Mouse (Mus musculus) embryonic facial prominence, embryonic 15.5 days (tissue): ENCODE results near the gene Qrfp. TPM values are rescaled to one million over a fixed set of nuclear protein-coding genes. Genes with fewer than 3 reads are reported as not detected.

ENCODE experiments used
- ATAC-seq: fragments of 200-750 bp; cut with Nextera tagmentation; 2 replicates; pipeline ENCODE4 v1.8.0; 2017; ENCODE audit warnings: low read depth, moderate TSS enrichment; ENCODE audit not compliant: insufficient number of reproducible peaks, low FRiP score, low TSS enrichment
- H3K27ac ChIP-seq: fragments of 300-500 bp; sonication (generic); replicated peaks from 2 replicates; pipeline ENCODE4 v1.5.1; 2015; ENCODE audit warnings: mild to moderate bottlenecking, inconsistent platforms
- H3K27me3 ChIP-seq: fragments of 300-500 bp; sonication (generic); 2 replicates; pipeline ENCODE4 v1.6.1; 2015; ENCODE audit warnings: inconsistent platforms
- H3K36me3 ChIP-seq: fragments of 300-500 bp; sonication (generic); 2 replicates; pipeline ENCODE4 v1.6.1; 2015; ENCODE audit warnings: mild to moderate bottlenecking, inconsistent platforms
- H3K4me1 ChIP-seq: fragments of 300-500 bp; sonication (generic); 2 replicates; pipeline ENCODE4 v1.6.1; 2015; ENCODE audit warnings: inconsistent platforms
- H3K4me2 ChIP-seq: fragments of 300-500 bp; sonication (generic); replicated peaks from 2 replicates; pipeline ENCODE4 v1.6.1; 2015; ENCODE audit warnings: mild to moderate bottlenecking, inconsistent platforms
- H3K4me3 ChIP-seq: fragments of 300-500 bp; sonication (generic); replicated peaks from 2 replicates; pipeline ENCODE4 v1.5.1; 2015; ENCODE audit warnings: mild to moderate bottlenecking, inconsistent platforms
- H3K9ac ChIP-seq: fragments of 300-500 bp; sonication (generic); 2 replicates; pipeline ENCODE4 v1.6.1; 2015; ENCODE audit warnings: inconsistent platforms
- H3K9me3 ChIP-seq: fragments of 300-500 bp; sonication (generic); replicated peaks from 2 replicates; pipeline ENCODE4 v1.6.1; 2016; ENCODE audit warnings: inconsistent platforms
- WGBS: fragments of 180-500 bp; shearing (Covaris S2); methylation state at CpG from one replicate; pipeline ENCODE4 v1.1.7; 2015; 5-methylcytosine and 5-hydroxymethylcytosine counted together
- polyA plus RNA-seq: library from polyadenylated mRNA; unstranded; fragments of >200 nt; fragmentation: Nextera tagmentation; extraction: Ambion mirVana; gene quantifications from 2 replicates; pipeline ENCODE4 v1.2.1, GENCODE M21; 2015

Qrfp gene
- 0.07 TPM in 1 of 2 replicates, not detected in the other for polyA plus RNA-seq

DNA sequence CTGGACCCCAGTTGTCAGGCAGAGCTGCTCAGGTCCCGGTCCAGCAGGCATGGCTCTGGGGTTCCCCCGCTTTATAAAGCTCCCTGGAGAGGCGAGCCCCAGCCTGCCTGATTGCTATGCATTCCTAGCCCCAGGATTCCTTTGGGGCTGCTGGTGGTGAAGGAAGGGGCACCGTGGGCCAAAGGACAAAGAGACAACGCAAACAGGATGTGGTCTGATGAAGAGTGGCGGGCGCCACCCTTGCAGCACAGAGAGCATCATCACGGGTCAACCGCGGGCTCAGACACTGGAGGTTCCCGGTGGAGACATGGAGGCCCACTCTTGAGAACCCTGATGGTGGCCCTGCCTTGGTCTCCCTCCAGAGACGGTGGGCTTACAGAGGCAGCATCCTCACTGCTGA, at the start of gene Qrfp:
TSS of gene Qrfp (minus strand) at position 137 of the 400 bp plus-strand sequence.
- Histone ChIP-seq H3K9ac (no peak within 1 kb of the TSS), H3K9me3 (no peaks in the 10 kb centered on the region), H3K4me2 (0 out of 2 replicates have a peak within 1 kb of the TSS, but pooled peaks have one; percentile 15), H3K36me3 (no peaks in the 10 kb centered on the region), H3K27me3 (no peaks in the 10 kb centered on the region), H3K4me1 (peaks cover 24% of the 10 kb centered on the region), H3K27ac (no peak within 1 kb of the TSS), H3K4me3 (no peak within 1 kb of the TSS)
- 38% methylated on average over 12 of the region's 12 CpGs for WGBS
- ATAC-seq, result no peak

DNA sequence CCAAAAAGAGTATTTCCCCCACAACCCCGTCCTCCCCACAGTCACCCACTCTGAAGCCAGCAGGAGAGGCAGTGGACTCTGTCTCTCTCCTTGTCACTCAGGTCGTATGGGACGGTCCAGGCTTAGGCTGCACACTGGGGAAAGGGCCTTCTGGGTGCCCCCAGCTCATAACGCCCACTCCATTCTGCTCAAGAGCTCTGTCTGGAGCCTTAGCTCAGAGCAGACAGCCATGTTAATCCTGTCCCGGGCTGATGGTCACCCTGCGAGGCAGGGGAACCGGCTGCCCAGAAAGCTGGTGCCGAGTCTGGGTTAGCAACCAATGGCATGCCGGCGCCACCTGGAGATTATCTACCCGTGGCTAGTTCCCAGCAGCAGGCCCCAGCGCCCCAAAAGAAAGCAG, 48.1 kb upstream of the Qrfp start:
- no peak overlapping the region for H3K27ac ChIP-seq
- peaks cover 21% of the 10 kb centered on the region for H3K4me1 ChIP-seq
- H3K36me3 ChIP-seq, result no peaks in the 10 kb centered on the region
- no peaks in the 10 kb centered on the region for H3K9me3 ChIP-seq
- WGBS, result 25% methylated on average over 12 of the region's 12 CpGs
- no peak overlapping the region for H3K9ac ChIP-seq
- no peak for ATAC-seq
- no peak overlapping the region for H3K4me2 ChIP-seq
- no peaks in the 10 kb centered on the region; the same call in 1 of the 2 replicates for H3K27me3 ChIP-seq
- no peak overlapping the region for H3K4me3 ChIP-seq

DNA sequence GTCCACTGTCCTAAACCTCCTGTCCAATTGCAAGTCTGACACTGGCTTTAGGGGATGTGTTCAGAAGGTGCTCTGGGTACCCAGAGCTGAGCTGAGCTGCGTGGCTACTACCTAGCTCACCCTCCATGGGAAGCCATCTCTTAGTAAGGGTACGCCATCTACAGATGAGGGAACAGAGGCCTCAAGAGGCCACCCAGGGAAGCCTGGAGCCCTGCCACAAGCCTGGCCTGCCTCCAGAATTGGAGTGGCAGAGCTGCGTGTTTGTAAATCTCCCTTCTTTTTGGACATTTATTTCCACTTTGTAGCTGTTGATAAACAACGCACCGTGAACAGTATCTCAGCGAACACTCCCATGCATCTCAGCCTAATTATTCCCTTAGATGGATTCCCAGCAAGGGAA, 46.8 kb upstream of the Qrfp start:
- H3K27ac ChIP-seq, result no peak overlapping the region
- H3K4me2 ChIP-seq, result no peak overlapping the region
- WGBS, result 56% methylated on average over 6 of the region's 6 CpGs
- H3K36me3 ChIP-seq, result no peaks in the 10 kb centered on the region
- peaks cover 1% of the 10 kb centered on the region; the same call in 1 of the 2 replicates for H3K27me3 ChIP-seq
- no peaks in the 10 kb centered on the region for H3K9me3 ChIP-seq
- no peak overlapping the region for H3K9ac ChIP-seq
- H3K4me3 ChIP-seq, result no peak overlapping the region
- peaks cover 21% of the 10 kb centered on the region for H3K4me1 ChIP-seq
- ATAC-seq, result no peak

DNA sequence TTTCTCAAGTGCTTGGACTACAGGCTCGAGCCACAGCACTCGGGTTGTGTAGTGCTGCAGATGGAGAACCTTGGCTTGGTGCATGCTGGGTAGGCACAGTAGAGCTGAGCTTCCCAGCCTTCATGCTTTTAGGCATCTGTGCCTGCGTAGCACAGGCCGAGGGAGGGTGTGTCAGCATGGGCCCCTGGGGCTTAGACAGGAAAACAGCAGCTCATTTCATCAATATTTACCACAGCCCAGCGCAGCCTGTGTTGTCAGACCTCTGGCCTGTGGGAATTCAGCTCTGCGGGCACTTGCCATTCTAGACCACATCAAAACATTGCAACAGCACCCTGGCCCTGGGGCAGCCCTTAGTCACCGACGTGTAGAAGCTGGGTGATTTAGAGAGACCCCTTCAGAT, 45.6 kb upstream of the Qrfp start:
- Histone ChIP-seq H3K36me3 (no peaks in the 10 kb centered on the region), H3K27ac (no peak overlapping the region), H3K4me2 (no peak overlapping the region), H3K9me3 (no peaks in the 10 kb centered on the region), H3K4me3 (no peak overlapping the region), H3K9ac (no peak overlapping the region), H3K27me3 (peaks cover 2% of the 10 kb centered on the region; the same call in 1 of the 2 replicates), H3K4me1 (peaks cover 21% of the 10 kb centered on the region)
- no peak for ATAC-seq
- WGBS, result 60% methylated on average over 8 of the region's 8 CpGs

DNA sequence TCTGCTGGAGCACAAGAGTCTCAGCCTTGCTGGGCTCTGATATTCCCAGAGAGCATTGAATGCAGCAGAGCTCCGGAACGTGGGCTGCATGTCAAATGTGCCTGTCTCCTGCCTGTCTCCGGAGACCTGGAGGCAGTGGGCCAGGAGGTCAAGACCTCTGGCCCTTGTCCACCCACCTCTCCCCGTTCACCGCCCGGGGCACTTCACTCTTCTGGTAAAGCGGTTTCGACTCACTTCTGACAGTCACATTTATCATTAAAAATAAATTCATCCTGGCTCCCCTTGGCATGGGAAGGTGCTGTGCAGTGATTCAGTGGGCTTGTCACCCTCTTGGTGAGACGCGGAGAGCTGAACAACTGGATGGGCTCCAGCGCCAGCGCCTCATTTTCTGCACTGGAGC, 39.8 kb upstream of the Qrfp start:
- Histone ChIP-seq H3K9ac (no peak overlapping the region), H3K36me3 (no peaks in the 10 kb centered on the region), H3K27ac (no peak overlapping the region), H3K27me3 (peaks cover 30% of the 10 kb centered on the region), H3K9me3 (no peaks in the 10 kb centered on the region), H3K4me2 (no peak overlapping the region), H3K4me1 (peaks cover 19% of the 10 kb centered on the region), H3K4me3 (no peak overlapping the region)
- ATAC-seq, result no peak
- 27% methylated on average over 12 of the region's 12 CpGs for WGBS

DNA sequence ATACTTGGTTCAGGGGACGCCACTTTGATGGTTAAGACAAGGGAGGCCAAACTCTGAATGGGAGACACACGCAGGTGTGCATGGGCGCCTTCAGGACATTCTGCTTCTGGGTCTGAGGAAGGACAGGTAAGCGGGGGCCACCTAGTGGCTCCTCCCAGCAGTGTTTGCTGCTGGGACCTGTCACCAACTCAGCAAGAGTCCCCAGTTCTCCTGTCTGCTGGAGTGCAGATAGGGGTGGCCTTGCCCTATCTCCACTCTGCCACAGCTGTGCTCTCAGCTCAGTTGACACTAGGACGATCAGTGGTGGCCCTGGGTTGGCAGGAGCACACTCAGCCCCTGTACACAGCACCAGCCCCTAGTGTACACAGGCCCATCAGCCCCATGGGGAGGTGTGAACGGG, 37.5 kb upstream of the Qrfp start:
- WGBS, result 21% methylated on average over 6 of the region's 6 CpGs
- no peak overlapping the region for H3K27ac ChIP-seq
- H3K27me3 ChIP-seq, result peaks cover 52% of the 10 kb centered on the region
- no peaks in the 10 kb centered on the region for H3K9me3 ChIP-seq
- peaks cover 22% of the 10 kb centered on the region for H3K4me1 ChIP-seq
- H3K9ac ChIP-seq, result no peak overlapping the region
- no peak overlapping the region for H3K4me2 ChIP-seq
- no peak for ATAC-seq
- no peak overlapping the region for H3K4me3 ChIP-seq
- H3K36me3 ChIP-seq, result no peaks in the 10 kb centered on the region

DNA sequence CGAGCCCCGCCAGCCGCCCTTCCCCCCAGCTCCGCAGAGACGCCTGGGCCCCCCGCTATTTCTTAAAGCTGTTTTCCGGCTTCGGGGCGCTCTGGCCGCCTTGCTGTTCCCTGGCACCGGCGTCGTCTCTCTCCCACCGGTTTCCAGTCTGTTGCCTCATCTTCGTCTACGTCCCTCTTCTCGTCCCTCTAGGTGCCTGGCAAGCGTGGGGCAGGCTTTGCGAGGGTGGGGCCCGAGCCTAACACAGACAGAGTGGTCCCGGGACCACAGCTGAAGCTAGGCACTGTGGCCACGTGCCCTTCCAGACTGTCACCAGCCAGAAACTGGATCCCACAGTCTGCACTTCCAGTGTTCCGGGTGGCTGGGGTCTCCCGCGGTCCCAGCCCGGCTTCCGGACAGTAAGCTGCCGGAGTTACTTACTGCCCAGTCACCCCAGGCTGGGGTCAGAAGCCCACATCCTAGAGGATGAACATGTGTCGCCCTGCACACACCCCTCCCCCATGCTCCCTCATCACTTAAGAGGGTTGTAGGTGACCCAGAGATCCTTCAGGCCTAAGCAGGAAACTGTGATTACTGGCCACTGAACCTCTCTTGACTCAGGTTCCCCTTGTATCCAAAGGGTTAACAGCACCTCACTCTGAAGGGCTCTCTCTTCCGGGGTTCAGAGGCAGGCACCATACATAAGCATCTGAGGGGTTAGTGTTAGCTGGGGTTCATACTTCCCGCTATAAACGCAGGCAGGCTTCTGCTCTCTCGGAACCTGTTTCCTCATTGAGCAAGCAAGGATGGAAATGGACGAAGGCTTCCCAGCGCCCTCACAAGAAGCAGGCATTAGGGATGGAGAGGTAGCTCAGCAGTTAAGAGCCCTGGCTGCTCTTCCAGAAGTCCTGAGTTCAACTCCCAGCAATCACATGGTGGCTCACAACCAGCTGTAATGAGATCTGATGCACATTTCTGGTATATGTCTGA, 36.6 kb upstream of the Qrfp start:
- no peak for ATAC-seq
- no peak overlapping the region for H3K27ac ChIP-seq
- H3K4me2 ChIP-seq, result peak overlapping the region; percentile 98
- H3K9ac ChIP-seq, result peak overlapping the region; percentile 16; the same call in 1 of the 2 replicates
- peaks cover 51% of the 10 kb centered on the region for H3K27me3 ChIP-seq
- no peaks in the 10 kb centered on the region for H3K9me3 ChIP-seq
- peaks cover 22% of the 10 kb centered on the region for H3K4me1 ChIP-seq
- 4% methylated on average over 35 of the region's 35 CpGs for WGBS
- no peaks in the 10 kb centered on the region for H3K36me3 ChIP-seq
- peak overlapping the region; percentile 56 for H3K4me3 ChIP-seq

DNA sequence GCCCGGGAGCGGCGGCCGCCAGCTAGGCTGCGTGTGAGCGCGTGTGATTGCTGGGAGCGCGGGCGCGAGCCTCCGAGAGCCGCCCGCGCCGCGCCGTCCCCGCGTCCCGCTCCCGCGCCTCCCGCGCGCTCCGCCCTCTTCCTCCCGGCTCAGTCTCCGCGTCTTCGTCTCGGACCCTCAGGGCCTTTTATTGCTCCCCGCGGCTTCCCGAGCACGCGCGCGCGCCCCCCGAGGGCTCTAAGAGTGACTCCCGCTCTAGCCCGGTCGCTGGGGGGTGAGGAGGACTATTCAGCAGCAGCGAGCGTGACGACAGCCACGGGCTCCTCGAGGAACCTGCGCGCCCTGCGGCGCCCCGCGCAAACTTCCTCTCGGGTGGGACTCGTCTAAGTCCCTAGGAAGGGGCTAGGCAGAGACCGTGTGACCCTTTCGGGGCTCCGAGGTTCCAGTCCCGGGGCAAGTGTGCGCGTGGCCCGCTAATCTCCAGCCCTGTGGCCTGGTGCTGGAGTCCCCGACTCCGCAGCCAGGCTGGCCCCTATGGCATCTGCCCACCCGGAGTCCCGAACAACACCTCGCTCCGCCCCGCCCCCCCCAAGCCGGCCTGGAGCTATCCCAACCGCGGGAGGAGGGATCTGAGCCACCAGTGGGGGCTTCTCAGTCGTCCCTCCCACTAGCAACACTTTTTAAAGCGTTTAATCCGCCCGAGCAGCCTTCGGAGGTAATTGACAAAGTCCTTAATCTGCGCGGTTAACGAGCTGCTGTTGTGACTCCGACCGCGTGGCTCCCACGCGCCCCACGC, 35.7 kb upstream of the Qrfp start, which contains the start of gene Fibcd1:
TSS of gene Fibcd1 (minus strand) at position 110 of the 796 bp plus-strand sequence.
- Histone ChIP-seq H3K27me3 (peaks cover 55% of the 10 kb centered on the region), H3K9me3 (no peaks in the 10 kb centered on the region), H3K4me3 (peak within 1 kb of the TSS; percentile 56), H3K36me3 (no peaks in the 10 kb centered on the region), H3K9ac (peak within 1 kb of the TSS; percentile 16), H3K4me2 (peak within 1 kb of the TSS; percentile 98), H3K27ac (no peak within 1 kb of the TSS), H3K4me1 (peaks cover 22% of the 10 kb centered on the region)
- WGBS, result under 1% methylated on average over 69 of the region's 88 CpGs
- no peak for ATAC-seq

DNA sequence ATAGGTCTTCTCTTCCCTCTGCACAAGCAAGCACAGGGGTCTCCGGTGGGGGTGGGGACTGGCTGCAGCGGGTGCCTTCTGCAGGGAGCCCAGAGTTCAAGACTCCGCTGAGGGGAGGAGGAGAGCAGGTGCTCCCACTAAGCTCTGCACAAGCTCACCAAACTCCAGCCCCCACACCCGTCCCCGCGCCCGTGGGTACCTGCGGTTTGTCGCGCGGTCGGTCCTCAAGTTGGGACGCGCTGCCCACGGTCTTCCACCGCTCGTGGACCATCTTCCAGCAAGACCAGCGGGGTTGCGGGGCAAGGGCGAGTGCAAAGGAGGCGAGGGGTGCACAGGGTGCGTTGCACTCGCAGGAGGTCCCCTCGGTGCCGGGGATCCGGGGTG, 35.1 kb upstream of the Qrfp start:
- WGBS, result 4% methylated on average over 25 of the region's 26 CpGs
- no peak overlapping the region for H3K27ac ChIP-seq
- H3K9me3 ChIP-seq, result no peaks in the 10 kb centered on the region
- ATAC-seq, result no peak
- H3K4me3 ChIP-seq, result peak overlapping the region; percentile 56
- peak overlapping the region; percentile 16; the same call in 1 of the 2 replicates for H3K9ac ChIP-seq
- H3K27me3 ChIP-seq, result peaks cover 55% of the 10 kb centered on the region
- peaks cover 22% of the 10 kb centered on the region for H3K4me1 ChIP-seq
- peak overlapping the region; percentile 98 for H3K4me2 ChIP-seq
- no peaks in the 10 kb centered on the region for H3K36me3 ChIP-seq

DNA sequence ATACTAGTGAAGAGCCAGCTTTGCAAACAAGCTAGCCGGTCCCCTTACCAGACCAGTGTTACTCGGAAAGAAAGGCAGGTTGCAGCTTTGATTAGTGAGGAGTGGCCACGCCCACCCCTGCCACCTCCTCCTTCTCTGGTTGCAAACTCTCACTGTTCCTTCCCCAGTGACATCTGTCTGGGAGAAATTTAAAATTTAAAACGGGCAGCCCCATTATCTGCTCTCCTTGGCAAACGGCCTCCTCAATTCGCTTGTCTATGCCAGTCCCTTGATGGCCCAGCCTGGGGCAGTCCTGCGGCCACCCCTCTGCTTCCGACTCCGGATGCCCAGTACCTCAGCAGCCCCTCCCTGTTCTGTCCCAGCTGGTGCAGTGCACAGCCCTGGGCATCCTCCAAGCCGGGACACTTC, 34.4 kb upstream of the Qrfp start:
- no peak for ATAC-seq
- H3K9me3 ChIP-seq, result no peaks in the 10 kb centered on the region
- peaks cover 22% of the 10 kb centered on the region for H3K4me1 ChIP-seq
- peaks cover 60% of the 10 kb centered on the region for H3K27me3 ChIP-seq
- 5% methylated on average over 10 of the region's 10 CpGs for WGBS
- H3K36me3 ChIP-seq, result no peaks in the 10 kb centered on the region
- H3K4me2 ChIP-seq, result no peak overlapping the region
- no peak overlapping the region for H3K9ac ChIP-seq
- no peak overlapping the region for H3K4me3 ChIP-seq
- no peak overlapping the region for H3K27ac ChIP-seq

DNA sequence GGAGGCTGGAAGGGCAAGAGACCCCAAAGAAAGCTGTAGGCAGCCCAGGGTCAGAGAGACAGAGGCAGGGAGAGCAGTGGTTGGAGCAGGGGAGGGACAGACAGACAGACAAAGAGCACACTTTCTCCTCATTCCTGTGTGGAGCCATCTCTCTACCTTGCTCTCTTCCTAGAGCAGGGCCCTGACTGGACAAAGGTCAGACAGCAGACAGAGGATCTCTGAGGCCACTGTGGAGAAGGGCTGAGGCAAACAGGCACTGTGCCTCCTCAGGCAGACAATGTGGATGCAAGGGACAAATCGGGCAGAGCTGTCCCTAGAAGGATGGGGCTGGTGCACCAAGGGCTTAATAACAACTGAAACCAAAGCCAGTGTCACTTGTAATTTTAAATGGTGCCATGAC, 28.5 kb upstream of the Qrfp start:
- Histone ChIP-seq H3K4me3 (no peak overlapping the region), H3K9ac (no peak overlapping the region), H3K27me3 (peaks cover 23% of the 10 kb centered on the region), H3K27ac (no peak overlapping the region), H3K36me3 (no peaks in the 10 kb centered on the region), H3K9me3 (no peaks in the 10 kb centered on the region), H3K4me2 (no peak overlapping the region), H3K4me1 (no peaks in the 10 kb centered on the region)
- WGBS, result 34% methylated on average over 1 of the region's 1 CpGs
- ATAC-seq, result no peak
